Mouse (Mus musculus): Measurements from ENCODE around the gene Ctdnep1.

The Ctdnep1 gene

DNA sequence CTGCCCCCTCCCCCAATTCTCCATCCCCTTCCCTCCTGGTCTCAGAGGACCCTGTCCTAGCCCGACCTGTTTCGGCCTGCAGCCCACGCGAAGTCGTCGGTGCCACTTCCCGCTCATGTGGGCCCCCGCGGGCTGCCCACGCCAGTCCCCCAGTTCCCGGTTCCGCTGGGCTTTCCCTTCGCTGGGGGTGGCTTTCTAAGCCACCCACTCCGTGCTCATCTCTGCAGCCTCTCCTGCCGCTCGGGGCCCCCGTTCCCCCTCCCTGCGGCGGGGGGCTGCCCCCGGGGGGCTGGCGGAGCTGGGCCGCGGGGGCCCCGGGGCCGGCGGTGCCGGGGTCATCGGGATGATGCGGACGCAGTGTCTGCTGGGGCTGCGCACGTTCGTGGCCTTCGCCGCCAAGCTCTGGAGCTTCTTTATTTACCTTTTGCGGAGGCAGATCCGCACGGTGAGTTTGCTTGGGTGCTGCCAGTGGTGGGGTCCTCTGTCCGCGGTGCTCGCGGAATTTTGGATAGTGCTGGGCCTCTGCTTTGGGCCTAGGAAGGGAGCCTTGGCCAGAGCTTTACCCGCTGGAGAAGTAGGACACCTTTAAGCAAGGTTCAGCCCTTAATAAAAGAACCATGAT is at the start of gene Ctdnep1:
Gene Ctdnep1 (plus strand): TSS at position 16 of the 622 bp plus-strand sequence.
- DNase-seq (ENCODE audit: low read depth, low spot score), result peak; percentile 76

DNA sequence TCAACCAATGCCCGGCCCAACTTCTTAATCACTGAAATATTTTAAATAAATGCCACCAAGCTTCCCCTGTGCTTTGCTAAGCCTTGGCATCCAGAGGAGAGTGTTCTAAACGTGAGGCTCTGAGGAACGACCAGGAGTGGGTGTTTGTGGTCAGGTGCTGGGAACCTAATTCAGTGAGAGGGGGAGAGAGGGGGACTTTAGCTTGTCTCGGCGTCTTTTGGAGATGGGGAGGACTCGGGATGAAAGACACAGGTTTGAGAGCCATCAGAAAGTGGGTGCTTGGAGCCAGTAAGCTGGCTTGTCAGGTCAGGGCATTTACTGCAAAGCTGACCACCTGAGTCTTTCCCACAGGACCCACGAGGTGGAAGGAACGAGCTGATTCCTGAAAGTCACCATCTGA is 49.2 kb upstream of the Ctdnep1 start:
- DNase-seq (ENCODE audit: low read depth, low spot score), result no peak

DNA sequence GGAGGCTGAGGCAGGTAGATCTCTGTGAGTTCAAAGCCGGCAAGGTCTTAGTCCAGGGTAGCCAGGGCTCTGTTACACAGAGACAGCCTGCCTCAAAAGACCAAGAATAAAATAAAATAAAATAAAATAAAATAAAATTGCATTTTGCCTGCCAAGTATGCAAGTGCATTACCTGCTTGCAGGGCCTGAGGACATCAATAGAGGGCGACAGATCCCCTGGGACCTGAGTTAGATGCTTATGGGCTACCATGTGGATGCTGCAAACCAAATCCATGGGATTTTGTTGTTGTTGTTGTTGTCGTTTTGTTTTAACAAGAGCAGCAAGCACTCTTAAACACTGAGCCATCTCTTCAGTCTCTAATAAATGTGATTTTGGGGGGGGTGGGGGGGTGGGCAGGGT is 48.7 kb upstream of the Ctdnep1 start:
- DNase-seq (ENCODE audit: low read depth, low spot score), result no peak

DNA sequence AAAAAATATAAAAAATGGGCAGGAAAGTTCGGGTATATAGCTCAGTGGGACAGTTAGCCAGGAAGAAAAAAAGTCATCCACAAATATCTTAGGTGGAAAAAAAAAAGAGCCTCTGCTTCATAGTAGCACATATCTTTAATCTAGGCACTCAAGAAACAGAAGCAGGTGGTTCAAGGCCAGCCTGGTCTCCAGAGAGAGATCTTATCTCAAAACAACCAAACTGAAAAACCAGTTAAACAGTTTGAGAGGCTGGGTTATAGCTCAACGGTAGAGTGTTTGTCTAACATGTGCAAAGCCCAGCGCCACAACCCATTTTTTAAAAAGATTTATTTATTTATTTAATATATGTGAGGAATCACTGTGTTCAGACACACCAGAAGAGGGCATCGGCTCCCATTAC is 47.9 kb upstream of the Ctdnep1 start:
- no peak for DNase-seq (ENCODE audit: low read depth, low spot score)

GRCm38 (mm10) chr11:69934169-69934568 is 46.8 kb upstream of the Ctdnep1 start:
- DNase-seq (ENCODE audit: low read depth, low spot score), result peak; percentile 84

- DNase-seq (ENCODE audit: low read depth, low spot score), result no peak
Measured at GRCm38 (mm10) chr11:69934681-69935080, 46.3 kb upstream of the Ctdnep1 start.

GRCm38 (mm10) chr11:69935137-69935879 is 45.6 kb upstream of the Ctdnep1 start, which contains the start of gene Ybx2:
TSS of gene Ybx2 (plus strand) at chr11:69935796.
- peak; percentile 86 for DNase-seq (ENCODE audit: low read depth, low spot score)

- DNase-seq (ENCODE audit: low read depth, low spot score), result peak; percentile 57
Measured at GRCm38 (mm10) chr11:69936156-69936555, 44.8 kb upstream of the Ctdnep1 start.

DNA sequence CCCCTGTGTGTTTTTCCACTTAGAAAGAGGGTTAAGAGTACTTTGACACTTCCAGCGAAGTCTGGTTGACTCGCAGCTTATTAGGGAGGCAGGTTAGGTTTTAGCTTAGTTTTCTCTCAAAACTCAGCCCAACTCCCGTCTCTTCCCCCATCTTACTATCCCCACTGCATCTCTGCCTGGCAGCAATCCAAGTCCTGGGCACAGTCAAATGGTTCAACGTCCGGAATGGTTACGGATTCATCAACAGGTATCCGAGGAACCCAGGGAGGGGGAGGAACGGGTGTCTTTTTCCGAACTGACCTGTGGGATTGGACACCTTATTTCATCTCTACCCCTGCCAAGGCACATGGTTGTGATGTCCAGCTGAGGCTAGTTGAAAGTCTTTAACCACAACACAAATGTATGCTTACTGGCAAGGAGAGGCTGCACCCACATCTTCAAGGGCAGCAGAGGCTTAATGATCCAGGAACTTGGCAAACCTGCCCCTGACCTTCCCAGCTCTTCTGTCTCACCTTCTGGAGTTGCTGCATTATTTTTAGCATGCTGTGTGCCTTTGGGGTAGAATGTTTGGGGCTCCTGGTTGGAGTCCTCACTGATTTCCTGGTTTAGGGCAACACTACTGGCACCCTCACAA is 44.1 kb upstream of the Ctdnep1 start:
- DNase-seq (ENCODE audit: low read depth, low spot score), result no peak

DNA sequence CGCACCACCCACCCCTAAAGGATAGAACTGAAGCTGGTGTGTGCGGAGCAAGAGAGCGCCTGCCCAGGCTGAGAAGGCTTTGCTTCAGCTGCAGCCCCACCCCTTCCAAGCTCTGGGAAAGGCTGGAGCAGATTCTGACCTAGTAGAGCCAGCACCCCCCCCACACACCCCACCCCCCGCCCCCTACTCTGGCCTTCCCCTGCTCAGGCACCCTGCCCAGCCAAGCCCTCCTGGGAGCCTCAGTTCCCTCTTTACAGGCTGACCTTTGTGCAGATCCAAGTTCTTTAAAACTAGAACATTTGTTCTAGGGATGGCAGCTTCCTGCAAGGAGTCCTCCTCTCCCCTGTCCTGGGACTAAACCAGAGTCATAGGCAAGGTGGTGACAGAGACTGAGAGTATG is 43.6 kb upstream of the Ctdnep1 start:
- no peak for DNase-seq (ENCODE audit: low read depth, low spot score)

DNA sequence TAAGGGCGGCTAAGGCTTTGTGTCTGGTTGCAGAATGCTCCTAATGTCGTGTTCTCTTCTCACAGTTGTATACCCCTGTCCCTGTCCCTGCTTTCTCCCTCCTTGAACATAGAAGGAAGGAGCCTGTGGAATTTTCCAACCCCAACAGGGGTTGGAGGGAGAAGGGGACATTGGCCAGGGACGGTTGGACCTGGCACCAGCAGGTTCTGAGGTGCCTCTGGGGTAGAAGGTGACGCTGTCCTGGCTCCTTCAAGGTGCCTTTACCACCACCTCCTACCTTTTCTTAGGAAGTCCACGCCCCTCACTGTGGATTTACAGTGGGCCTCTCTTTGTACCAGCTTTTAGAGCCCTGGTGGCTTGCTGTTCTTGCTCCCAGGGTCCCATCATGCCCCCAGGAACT is 43.1 kb upstream of the Ctdnep1 start:
- DNase-seq (ENCODE audit: low read depth, low spot score), result no peak

GRCm38 (mm10) chr11:69938401-69938979 is 42.5 kb upstream of the Ctdnep1 start:
- DNase-seq (ENCODE audit: low read depth, low spot score), result no peak

- DNase-seq (ENCODE audit: low read depth, low spot score), result no peak
Measured at GRCm38 (mm10) chr11:69939181-69939580, 41.8 kb upstream of the Ctdnep1 start.

DNA sequence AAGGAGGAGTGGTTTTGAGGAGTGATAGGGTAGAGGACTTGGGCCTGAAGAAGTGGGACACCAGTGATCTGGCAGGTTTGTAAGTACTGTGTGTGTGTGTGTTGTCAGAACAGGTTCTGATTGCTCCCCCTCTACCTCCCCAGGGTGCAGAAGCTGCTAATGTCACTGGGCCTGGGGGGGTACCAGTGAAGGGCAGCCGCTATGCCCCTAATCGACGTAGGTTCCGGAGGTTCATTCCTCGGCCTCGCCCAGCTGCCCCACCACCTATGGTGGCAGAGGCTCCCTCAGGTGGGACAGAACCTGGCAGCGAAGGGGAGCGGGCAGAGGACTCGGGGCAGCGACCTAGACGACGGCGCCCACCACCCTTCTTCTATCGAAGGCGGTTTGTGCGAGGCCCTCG is 41.2 kb upstream of the Ctdnep1 start:
- DNase-seq (ENCODE audit: low read depth, low spot score), result no peak

DNA sequence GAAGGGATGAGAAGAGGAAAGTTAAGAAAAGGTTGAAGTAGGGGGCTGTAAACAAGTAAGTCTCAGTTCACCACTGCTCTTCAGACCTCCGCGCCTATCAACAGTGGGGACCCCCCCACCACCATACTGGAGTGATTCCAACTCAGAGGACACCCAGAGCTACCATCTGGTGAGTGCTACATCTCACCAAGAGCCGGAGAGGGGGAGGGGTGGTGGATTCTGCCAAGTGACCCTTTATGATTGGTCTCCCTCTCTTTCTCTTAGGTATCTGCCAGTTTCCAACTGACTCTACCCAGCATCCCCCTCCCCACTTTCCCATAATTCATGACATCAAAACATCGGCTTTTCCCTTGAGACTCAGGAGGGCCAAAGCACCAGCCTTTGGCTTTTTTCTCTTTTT is 40.0 kb upstream of the Ctdnep1 start:
- no peak for DNase-seq (ENCODE audit: low read depth, low spot score)

GRCm38 (mm10) chr11:69945216-69945615 is 35.7 kb upstream of the Ctdnep1 start:
- DNase-seq (ENCODE audit: low read depth, low spot score), result no peak

GRCm38 (mm10) chr11:69945997-69946891 is 34.7 kb upstream of the Ctdnep1 start:
- no peak for DNase-seq (ENCODE audit: low read depth, low spot score)

GRCm38 (mm10) chr11:69947337-69948065 is 33.5 kb upstream of the Ctdnep1 start:
- no peak for DNase-seq (ENCODE audit: low read depth, low spot score)

DNA sequence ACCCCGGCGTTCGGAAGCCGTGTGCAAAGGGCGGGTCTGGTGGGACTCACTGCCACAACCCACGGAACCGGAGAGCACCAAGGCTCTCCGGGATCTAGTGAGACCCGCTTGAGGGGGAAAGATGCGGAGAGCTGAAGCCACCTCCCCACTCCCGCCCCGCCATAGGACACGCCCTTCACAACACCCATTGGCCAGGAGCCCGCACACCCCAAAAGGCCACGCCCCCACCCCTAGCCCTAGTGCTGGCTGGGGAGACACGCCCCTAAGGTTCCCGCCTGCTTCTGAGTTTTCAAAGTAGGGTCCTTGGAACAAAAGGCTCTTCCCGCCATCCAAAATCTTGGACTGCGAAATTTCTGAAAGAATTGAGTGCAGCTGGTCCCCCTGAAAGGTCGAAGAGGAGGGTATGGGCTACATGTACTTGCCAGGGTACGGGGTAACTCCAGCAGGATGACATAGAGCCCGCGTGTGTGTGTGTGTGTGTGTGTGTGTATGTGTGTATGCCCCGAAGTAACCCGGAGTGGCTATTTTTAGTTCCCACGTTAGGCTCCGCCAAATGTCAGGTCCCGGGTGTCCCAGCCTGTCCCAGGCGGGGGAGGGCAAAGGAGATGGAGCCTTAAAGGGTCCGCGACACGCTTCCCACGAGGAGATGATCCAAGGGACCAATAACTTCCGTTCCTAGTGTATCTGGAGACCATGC is 32.7 kb upstream of the Ctdnep1 start, which contains the start of gene Slc2a4:
Gene Slc2a4 (minus strand): TSS at position 123 of the 697 bp plus-strand sequence.
- peak; percentile 87 for DNase-seq (ENCODE audit: low read depth, low spot score)

DNA sequence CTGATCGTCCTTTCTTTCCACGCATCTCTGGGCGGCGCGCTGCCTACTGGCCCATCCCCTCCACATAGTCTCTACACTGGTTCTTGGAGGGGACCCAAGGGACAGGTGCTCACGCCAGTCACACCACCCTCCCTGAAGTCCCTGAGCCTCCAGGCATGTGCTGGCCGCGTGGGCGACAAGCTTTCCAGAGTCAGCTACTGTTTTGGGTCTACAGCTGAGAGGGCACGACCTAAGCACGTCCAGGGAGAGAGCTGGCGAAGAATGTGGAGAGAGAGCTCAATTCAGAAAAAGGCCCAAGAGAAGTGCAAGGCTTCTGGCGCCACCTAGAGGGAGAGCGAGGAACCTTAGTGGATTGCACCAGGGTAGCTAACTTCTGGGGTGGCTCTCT is 32.2 kb upstream of the Ctdnep1 start:
- peak; percentile 85 for DNase-seq (ENCODE audit: low read depth, low spot score)
